Comparison of ENCODE assay signal across 15 mouse cellular contexts in the genomic region with DNA sequence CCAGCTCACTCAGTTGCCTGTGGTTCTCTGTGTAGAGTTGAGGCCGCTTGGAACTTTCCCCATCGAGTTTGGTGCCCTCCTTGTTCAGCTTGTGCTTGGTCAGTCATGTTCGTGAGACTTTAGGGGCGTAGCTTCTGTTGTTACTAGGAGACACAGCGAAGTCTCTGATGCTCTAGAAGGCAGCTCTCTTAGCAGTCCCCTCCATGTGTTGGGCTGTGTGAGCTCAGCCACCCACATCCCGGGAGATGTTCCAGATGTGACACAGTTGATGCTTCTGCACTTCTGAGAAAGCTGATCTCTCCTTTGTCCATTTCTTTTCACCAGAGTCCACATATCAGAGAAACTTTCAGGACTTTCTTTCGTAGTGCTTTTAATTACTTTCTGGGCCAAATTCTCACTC.
"Had no signal": no experiment of that assay in that cellular context is flagged by ENCODE, and none has a peak within 500 bp of the region (broad histone marks: within the 10 kb centered on the region; RNA-seq: fewer than 3 reads in every experiment).

No protein-coding gene starts in this region.

- H3K27me3 ChIP-seq: liver, embryonic 15.5 days; megakaryocyte, embryonic 14.5 days; midbrain, embryonic 15.5 days; neural tube, embryonic 13.5 days; stomach, embryonic 15.5 days had no signal

- H3K4me3 ChIP-seq: left cerebral cortex, adult 2 months; limb, embryonic 10.5 days; liver, embryonic 15.5 days; megakaryocyte, embryonic 14.5 days; midbrain, embryonic 15.5 days; neural tube, embryonic 13.5 days; stomach, embryonic 15.5 days had no signal

- H3K9me3 ChIP-seq: limb, embryonic 10.5 days; liver, embryonic 15.5 days; midbrain, embryonic 15.5 days; neural tube, embryonic 13.5 days; stomach, embryonic 15.5 days had no signal

- H3K9ac ChIP-seq: liver, embryonic 15.5 days; midbrain, embryonic 15.5 days; neural tube, embryonic 13.5 days; stomach, embryonic 15.5 days had no signal

- H3K27ac ChIP-seq: left cerebral cortex, adult 2 months; limb, embryonic 10.5 days; liver, embryonic 15.5 days; macrophage; midbrain, embryonic 15.5 days; neural tube, embryonic 13.5 days; stomach, embryonic 15.5 days had no signal

- H3K4me2 ChIP-seq: liver, embryonic 11.5 days; liver, embryonic 15.5 days; midbrain, embryonic 11.5 days; midbrain, embryonic 15.5 days; neural tube, embryonic 13.5 days; stomach, embryonic 15.5 days had no signal

- ATAC-seq: midbrain, embryonic 15.5 days had no signal

- H3K36me3 ChIP-seq: limb, embryonic 10.5 days; liver, embryonic 15.5 days; midbrain, embryonic 15.5 days; neural tube, embryonic 13.5 days; stomach, embryonic 15.5 days had no signal

- DNase-seq: kidney, postnatal 25 days; lung, adult 2 months; lung, postnatal 14 days; right cerebral cortex, postnatal 4 days; thymus, postnatal 4 days had no signal

- H3K4me1 ChIP-seq: liver, embryonic 15.5 days; megakaryocyte, embryonic 14.5 days; midbrain, embryonic 15.5 days had no signal
